Mouse (Mus musculus) adrenal gland, adult (tissue): Measurements from ENCODE around the gene Shisa4.

Experiments
- DNase-seq, 2 experiments: peaks; one replicate each; pipeline ENCODE4 v3.0.0; 2022 to 2023; ENCODE audit warnings: low spot score in 1 of 2; ENCODE audit not compliant: inconsistent age in 2 of 2

Shisa4 gene

DNA sequence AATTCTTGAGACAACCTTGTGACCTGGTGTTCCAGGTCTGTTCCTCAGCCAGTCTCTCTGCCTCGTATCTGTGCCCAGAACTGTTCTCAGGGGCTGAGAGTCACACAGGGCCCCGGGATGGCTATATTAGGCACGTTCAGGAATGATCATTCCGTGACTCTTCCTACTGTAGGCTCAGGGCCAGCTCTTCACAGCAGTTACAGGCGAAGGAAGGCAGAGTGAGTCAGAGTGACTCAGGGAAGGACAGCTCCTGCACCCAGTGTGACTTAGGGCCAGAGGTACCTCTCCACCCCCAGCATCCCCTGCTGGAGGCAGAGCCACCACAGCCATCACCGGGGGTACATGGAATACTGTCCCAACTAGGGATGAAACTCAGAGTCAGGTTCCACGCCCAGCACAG is 8.0 kb downstream of the Shisa4 start:
- DNase-seq: peak; percentile 85 to 87

GRCm38 (mm10) chr1:135366380-135366779 is 8.7 kb downstream of the Shisa4 start:
- no peak for DNase-seq

GRCm38 (mm10) chr1:135363446-135363845 is 11.6 kb downstream of the Shisa4 start:
- DNase-seq: no peak

- DNase-seq: no peak
Observed at GRCm38 (mm10) chr1:135362115-135362514, 12.9 kb downstream of the Shisa4 start.

- DNase-seq: no peak
Observed at GRCm38 (mm10) chr1:135361491-135361890, 13.5 kb downstream of the Shisa4 start.

DNA sequence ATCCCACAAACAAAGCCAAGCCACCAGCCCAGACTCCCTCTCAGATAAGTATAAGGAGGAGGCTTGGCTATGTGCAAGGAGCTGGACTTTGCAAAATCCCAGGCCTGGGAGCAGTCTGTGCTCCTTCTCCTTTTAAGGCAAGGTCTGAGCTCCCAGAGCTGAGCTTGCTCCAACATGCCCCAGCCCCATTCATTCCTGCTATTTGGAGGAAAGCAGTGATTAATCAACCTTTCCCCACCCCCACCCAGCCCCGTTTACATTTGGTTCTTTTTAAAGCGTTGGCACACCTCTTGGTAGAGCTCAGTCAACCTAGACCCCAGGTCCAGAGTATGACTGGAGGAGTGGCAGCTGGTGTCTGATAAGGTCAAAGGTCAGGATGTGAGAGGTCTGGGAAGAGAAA is 16.0 kb downstream of the Shisa4 start:
- DNase-seq: no peak

GRCm38 (mm10) chr1:135351953-135352352 is 23.1 kb downstream of the Shisa4 start:
- peak in 1 of 2 experiments; percentile 40 for DNase-seq

DNA sequence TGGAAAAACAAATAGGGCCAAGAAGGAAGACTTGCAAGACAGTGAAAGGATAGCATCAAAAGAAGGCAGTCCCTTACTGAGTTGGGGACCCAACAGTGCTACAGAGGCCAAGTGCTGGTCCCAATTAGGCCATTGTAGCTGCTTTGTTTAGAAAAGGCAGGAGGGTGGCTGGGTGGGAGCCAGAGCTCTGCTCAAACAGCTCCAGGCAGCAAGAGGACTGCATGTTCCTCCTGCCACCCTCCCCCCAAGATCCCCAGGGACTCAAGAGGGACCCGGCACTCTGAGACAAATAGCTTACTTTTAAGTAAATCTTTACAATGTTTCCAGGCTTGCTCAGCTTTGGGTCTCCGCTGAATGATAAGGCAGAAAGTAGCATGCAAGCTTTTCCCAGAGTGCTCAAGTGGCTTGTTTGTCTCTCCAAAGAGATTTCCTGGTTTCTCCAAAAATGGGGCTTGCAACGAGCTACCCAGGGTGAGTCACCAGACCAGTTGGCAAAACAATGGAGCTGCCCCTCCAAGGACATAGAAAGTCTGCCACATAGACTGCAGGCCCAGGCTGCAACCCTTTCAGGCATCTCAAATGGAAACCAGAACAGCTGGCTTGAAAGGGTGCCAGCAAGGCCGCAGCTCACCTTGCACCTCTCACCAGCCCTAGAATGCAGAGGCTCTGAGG is 27.4 kb downstream of the Shisa4 start:
- peak; percentile 75 to 87 for DNase-seq

DNA sequence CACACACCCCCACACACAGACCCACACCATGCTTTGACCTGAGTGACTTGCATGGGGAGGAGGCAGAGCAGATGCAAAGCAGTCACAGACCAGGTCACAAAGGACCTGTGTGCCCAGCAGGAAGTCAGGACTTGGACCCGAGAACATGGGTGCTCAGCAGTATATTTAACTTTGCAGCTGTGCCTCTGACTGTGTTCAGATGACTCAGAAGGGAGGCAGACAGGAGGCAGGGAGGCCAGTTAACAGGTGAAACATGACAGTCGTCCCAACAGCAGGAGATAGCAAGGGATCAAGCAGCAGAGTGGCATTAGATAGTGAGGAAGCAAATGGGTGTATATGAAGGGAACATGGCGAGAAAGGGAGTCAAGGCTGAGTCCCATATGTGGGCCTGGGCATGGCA is 28.1 kb downstream of the Shisa4 start:
- DNase-seq: no peak

GRCm38 (mm10) chr1:135344026-135344425 is 31.0 kb downstream of the Shisa4 start:
- no peak for DNase-seq

DNA sequence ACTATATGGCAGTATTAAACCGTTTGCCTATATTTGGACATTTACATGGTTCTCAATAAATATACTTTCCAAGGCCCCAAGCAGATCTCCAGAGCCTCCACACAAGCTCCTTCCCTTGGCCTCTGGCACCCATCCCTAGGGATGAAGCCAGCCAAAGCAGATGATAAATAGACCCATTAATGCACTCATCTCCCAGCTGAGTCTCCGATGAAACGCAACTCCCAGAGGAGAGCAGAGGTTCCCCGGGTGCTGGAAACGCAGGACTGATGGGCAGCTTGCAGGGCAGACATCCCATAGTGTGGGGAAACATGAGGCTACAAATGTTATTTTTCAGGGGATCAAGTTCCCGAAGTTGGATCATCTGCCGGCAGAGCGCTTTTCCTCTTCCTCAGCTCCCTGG is 33.1 kb downstream of the Shisa4 start:
- no peak for DNase-seq

- DNase-seq: no peak
Observed at GRCm38 (mm10) chr1:135330578-135330977, 44.5 kb downstream of the Shisa4 start.

GRCm38 (mm10) chr1:135328368-135328767 is 46.7 kb downstream of the Shisa4 start:
- no peak for DNase-seq

- DNase-seq: no peak
Observed at GRCm38 (mm10) chr1:135325934-135326333, 49.1 kb downstream of the Shisa4 start.

DNA sequence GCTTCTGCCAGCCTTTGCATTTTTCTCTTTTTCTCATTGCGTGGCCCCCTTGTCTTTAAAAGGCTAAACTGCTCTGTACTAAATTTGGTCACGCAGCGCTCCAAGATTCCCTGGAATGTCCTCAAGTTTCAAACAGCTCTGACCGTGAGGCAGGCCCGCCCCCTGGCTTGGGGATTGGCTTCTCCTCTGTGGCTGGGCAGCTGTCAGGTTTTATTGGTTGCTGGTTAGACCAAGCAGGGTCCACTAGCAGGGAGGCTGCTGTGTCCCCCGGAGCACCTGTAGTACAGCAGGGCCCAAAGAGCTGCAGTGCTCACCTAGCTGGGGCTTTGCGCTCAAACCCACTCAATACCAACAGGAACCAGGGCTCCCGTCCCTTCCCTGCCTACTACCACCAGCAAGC is 50.5 kb downstream of the Shisa4 start, which contains the start of gene Lmod1:
TSS of gene Lmod1 (plus strand) at position 237 of the 400 bp plus-strand sequence.
- peak; percentile 14 to 43 for DNase-seq

- peak in 1 of 2 experiments; percentile 26 for DNase-seq
Observed at GRCm38 (mm10) chr1:135323367-135323901, 51.6 kb downstream of the Shisa4 start.
